In genomic region chr6:99684899-99685298, GRCm38 (mm10) we compare ENCODE assay signal across 11 mouse cellular contexts. TPM values are rescaled to one million over a fixed set of nuclear protein-coding genes. Genes with fewer than 3 reads are reported as not detected.
DNase-seq lines count a peak whose midpoint lies in the region; ATAC-seq and TF ChIP-seq lines count a peak whose summit lies in the region.
"Had no signal": no experiment of that assay in that cellular context is flagged by ENCODE, and none has a peak within 500 bp of the region (broad histone marks: within the 10 kb centered on the region; RNA-seq: fewer than 3 reads in every experiment).

No protein-coding gene starts in this region.

- H3K27ac ChIP-seq in liver, adult 2 months (replicated peaks; ENCODE audit: insufficient read depth, low read depth, low read length) = no peak overlapping the region
- no peak overlapping the region for H3K27ac ChIP-seq in liver, embryonic 11.5 days (ENCODE audit: low read depth, low read length)
- no peak overlapping the region for H3K27ac ChIP-seq in olfactory bulb, adult 2 months (ENCODE audit: insufficient read depth, low read depth, low read length)
- H3K27ac ChIP-seq: limb, embryonic 13.5 days had no signal

- intact Hi-C loops in heart, postnatal 10 days (cut with DNase I) = no loop called here

- H3K4me1 ChIP-seq in liver, adult 2 months (ENCODE audit: control insufficient read depth, insufficient read depth, low read length) = no peaks in the 10 kb centered on the region
- H3K4me1 ChIP-seq in liver, embryonic 11.5 days (replicated peaks; ENCODE audit: control insufficient read depth, insufficient read depth, low read length) = no peaks in the 10 kb centered on the region
- no peaks in the 10 kb centered on the region for H3K4me1 ChIP-seq in olfactory bulb, adult 2 months (ENCODE audit: control insufficient read depth, insufficient read depth, low read length)
- H3K4me1 ChIP-seq: limb, embryonic 13.5 days had no signal

- WGBS in liver, adult 2 months = 57% methylated on average over 5 of the region's 5 CpGs
- WGBS in liver, embryonic 11.5 days = 39% methylated on average over 5 of the region's 5 CpGs
- 65% methylated on average over 5 of the region's 5 CpGs for WGBS in olfactory bulb, adult 2 months

- DNase-seq in liver, adult 2 months (ENCODE audit: extremely low read depth, low read depth, low spot score) = peak; percentile 36
- no peak for DNase-seq in liver, embryonic 11.5 days (ENCODE audit: low spot score)
- DNase-seq in ES-CJ7 (ENCODE audit: low read depth, low spot score) = peak; percentile 84
- peak; percentile 19 for DNase-seq in c-Kit-positive CD71-positive TER-119-negative erythroid progenitor cells, embryonic 14.5 days (ENCODE audit: low read depth)
- no peak for DNase-seq in left cerebral cortex, adult 18-20 months (ENCODE audit: low spot score in 2 of 2)
- DNase-seq in heart, postnatal 10 days = no peak
- DNase-seq in urinary bladder, adult 18-20 months (ENCODE audit: low spot score in 2 of 2) = no peak
- DNase-seq: cerebellum, adult 18-20 months had no signal

- ATAC-seq in liver, embryonic 11.5 days (replicated peaks; ENCODE audit: low FRiP score) = no peak

- no peaks in the 10 kb centered on the region for H3K9me3 ChIP-seq in liver, embryonic 11.5 days (ENCODE audit: control insufficient read depth, low read length)

- TF ChIP-seq POLR2A in liver, adult 2 months (IDR thresholded peaks at IDR 0.05; ENCODE audit: extremely low read depth, insufficient read depth, low read length) = no peak
- TF ChIP-seq POLR2A in olfactory bulb, adult 2 months (IDR thresholded peaks at IDR 0.05; ENCODE audit: insufficient read depth, low read depth, low read length) = no peak

- H3K4me3 ChIP-seq in liver, adult 2 months (ENCODE audit: insufficient read depth, low read depth, low read length) = no peak overlapping the region
- H3K4me3 ChIP-seq in liver, embryonic 11.5 days (ENCODE audit: low read depth, low read length) = no peak overlapping the region
- H3K4me3 ChIP-seq in olfactory bulb, adult 2 months (ENCODE audit: insufficient read depth, low read depth, low read length) = no peak overlapping the region
- H3K4me3 ChIP-seq: limb, embryonic 13.5 days had no signal

- H3K79me2 ChIP-seq in liver, adult 2 months (ENCODE audit: control insufficient read depth, insufficient read depth, low read length) = no peaks in the 10 kb centered on the region

- no peak overlapping the region for H3K4me2 ChIP-seq in liver, embryonic 11.5 days
- H3K4me2 ChIP-seq: limb, embryonic 13.5 days had no signal

- peak; percentile 32; the same call in 1 of the 2 replicates for TF ChIP-seq CTCF in liver, adult 2 months (IDR thresholded peaks at IDR 0.05; ENCODE audit: low read depth, low read length)
- TF ChIP-seq CTCF in olfactory bulb, adult 2 months (IDR thresholded peaks at IDR 0.05; ENCODE audit: insufficient read depth, low read depth, low read length) = peak; percentile 29; the same call in 1 of the 2 replicates

- no peak overlapping the region for H3K9ac ChIP-seq in liver, adult 2 months (ENCODE audit: low read depth, low read length)
- no peak overlapping the region for H3K9ac ChIP-seq in liver, embryonic 11.5 days (ENCODE audit: low read depth, low read length)
- H3K9ac ChIP-seq: limb, embryonic 13.5 days had no signal

- no peaks in the 10 kb centered on the region for H3K36me3 ChIP-seq in liver, adult 2 months (ENCODE audit: control insufficient read depth, insufficient read depth, low read length)
- no peaks in the 10 kb centered on the region for H3K36me3 ChIP-seq in liver, embryonic 11.5 days (ENCODE audit: control insufficient read depth, insufficient read depth, low read length)
- H3K36me3 ChIP-seq: limb, embryonic 13.5 days had no signal

- 0 out of 2 replicates have a peak, but pooled peaks cover 2% of the 10 kb centered on the region for H3K27me3 ChIP-seq in liver, adult 2 months (ENCODE audit: control insufficient read depth, insufficient read depth, low read length)
- peaks cover 5% of the 10 kb centered on the region for H3K27me3 ChIP-seq in liver, embryonic 11.5 days (replicated peaks; ENCODE audit: control insufficient read depth, insufficient read depth, low read length)

RNA-seq across cellular contexts. Expression of gene Gpr27, which starts 7.6 kb away (rescaled TPM):
- 0.09 and 0.27 TPM in 2 replicates for total RNA-seq in liver, adult 2 months (2014; rRNA removed)
- 0.07 TPM in 1 of 2 replicates, not detected in the other for polyA plus RNA-seq in liver, adult 2 months (2012; rRNA removed)
- 0.53 and 0.55 TPM in 2 replicates for polyA plus RNA-seq in liver, embryonic 11.5 days (2014; fragmentation: Nextera tagmentation; extraction: Ambion mirVana)
- not detected in 2 replicates for polyA plus RNA-seq in olfactory bulb, adult 2 months (2012; ENCODE audit: insufficient read depth, insufficient read length, low replicate concordance, missing spikeins)
- total RNA-seq in left cerebral cortex, adult 18-20 months (2021) = 10 to 100 TPM; 39.9 to 47.2 TPM
- total RNA-seq in heart, postnatal 10 days (2021) = 1 to 10 TPM; 3.1 to 4.7 TPM

RNA-seq across cellular contexts. Expression of gene Gm20696, which starts 18.3 kb away (rescaled TPM):
- total RNA-seq in liver, adult 2 months (2014; rRNA removed) = 6.5 and 6.9 TPM in 2 replicates
- 0.02 and 0.26 TPM in 2 replicates for polyA plus RNA-seq in liver, adult 2 months (2012; rRNA removed)
- polyA plus RNA-seq in liver, embryonic 11.5 days (2014; fragmentation: Nextera tagmentation; extraction: Ambion mirVana) = 2.0 and 2.4 TPM in 2 replicates
- not detected in 2 replicates for polyA plus RNA-seq in olfactory bulb, adult 2 months (2012; ENCODE audit: insufficient read depth, insufficient read length, low replicate concordance, missing spikeins)
- 1 to 10 TPM; 7.2 to 8.7 TPM for total RNA-seq in left cerebral cortex, adult 18-20 months (2021)
- total RNA-seq in heart, postnatal 10 days (2021) = 1 to 10 TPM; 2.4 to 2.5 TPM

RNA-seq across cellular contexts. Expression of gene Eif4e3, which starts 18.3 kb away (rescaled TPM):
- 2.7 and 4.1 TPM in 2 replicates for total RNA-seq in liver, adult 2 months (2014; rRNA removed)
- polyA plus RNA-seq in liver, adult 2 months (2012; rRNA removed) = 1.3 and 1.5 TPM in 2 replicates
- 4.1 and 4.5 TPM in 2 replicates for polyA plus RNA-seq in liver, embryonic 11.5 days (2014; fragmentation: Nextera tagmentation; extraction: Ambion mirVana)
- polyA plus RNA-seq in olfactory bulb, adult 2 months (2012; ENCODE audit: insufficient read depth, insufficient read length, low replicate concordance, missing spikeins) = not detected in 2 replicates
- 10 to 100 TPM; 19.4 to 20.0 TPM for total RNA-seq in left cerebral cortex, adult 18-20 months (2021)
- total RNA-seq in heart, postnatal 10 days (2021) = 10 to 100 TPM; 25.7 to 28.6 TPM

RNA-seq across cellular contexts. Expression of gene Prok2, which starts 41.3 kb away (rescaled TPM):
- total RNA-seq in liver, adult 2 months (2014; rRNA removed) = not detected in 2 replicates
- polyA plus RNA-seq in liver, adult 2 months (2012; rRNA removed) = not detected in 2 replicates
- not detected in 2 replicates for polyA plus RNA-seq in liver, embryonic 11.5 days (2014; fragmentation: Nextera tagmentation; extraction: Ambion mirVana)
- not detected in 2 replicates for polyA plus RNA-seq in olfactory bulb, adult 2 months (2012; ENCODE audit: insufficient read depth, insufficient read length, low replicate concordance, missing spikeins)
- under 1 TPM; 0.26 to 0.61 TPM for total RNA-seq in left cerebral cortex, adult 18-20 months (2021)
- not detected for total RNA-seq in heart, postnatal 10 days (2021)
- polyA plus RNA-seq: gonadal fat pad, adult 2 months had no signal

Comparison
In these comparisons a context has a peak if more than half of its experiments do, and no peak if none do; other contexts are left out.
1. DNase-seq: peak in liver, adult 2 months (single experiment), ES-CJ7 (single experiment) and c-Kit-positive CD71-positive TER-119-negative erythroid progenitor cells, embryonic 14.5 days (single experiment); none in liver, embryonic 11.5 days (single experiment), left cerebral cortex, adult 18-20 months (0 of 2), heart, postnatal 10 days (0 of 2) and urinary bladder, adult 18-20 months (0 of 2).
2. RNA of gene Gpr27, which starts 7.6 kb away (total RNA-seq): 39.9 to 47.2 TPM in left cerebral cortex, adult 18-20 months; 3.1 to 4.7 TPM in heart, postnatal 10 days and 0.09 to 0.27 TPM in liver, adult 2 months; every median in the first group is over 4 times any median in the second.